Mouse (Mus musculus): ENCODE data around the gene Tnxb. TPM values are rescaled to one million over a fixed set of nuclear protein-coding genes. Genes with fewer than 3 reads are reported as not detected.
A peak's percentile ranks its signal among the peaks of the same experiment; 100 is the strongest.

Tnxb gene
- total and polyA plus RNA-seq, 2 experiments = 3.5 to 3.6 TPM

- H3K27me3 ChIP-seq (ENCODE audit: control insufficient read depth, insufficient read depth, low read length) = no peaks in the 10 kb centered on the region
- peaks cover 3% of the 10 kb centered on the region; the same call in 1 of the 2 replicates for H3K79me2 ChIP-seq (ENCODE audit: control insufficient read depth, insufficient read depth, low read length)
- no peaks in the 10 kb centered on the region for H3K36me3 ChIP-seq (ENCODE audit: control insufficient read depth, insufficient read depth, low read length)
- H3K4me1 ChIP-seq (ENCODE audit: control insufficient read depth, insufficient read depth, low read length) = peaks cover 4% of the 10 kb centered on the region
- H3K9ac ChIP-seq (ENCODE audit: low read depth, low read length) = no peak overlapping the region
- DNase-seq (ENCODE audit: extremely low read depth, low read depth, low spot score) = no peak
- TF ChIP-seq POLR2A (IDR thresholded peaks at IDR 0.05; ENCODE audit: extremely low read depth, insufficient read depth, low read length) (no peak), CTCF (IDR thresholded peaks at IDR 0.05; ENCODE audit: low read depth, low read length) (no peak)
- 80% methylated on average over 5 of the region's 5 CpGs for WGBS
- no peak overlapping the region for H3K27ac ChIP-seq (replicated peaks; ENCODE audit: insufficient read depth, low read depth, low read length)
- H3K4me3 ChIP-seq (ENCODE audit: insufficient read depth, low read depth, low read length) = no peak overlapping the region
These were observed 76.2 kb downstream of the Tnxb start for GRCm38 (mm10) chr17:34746531-34746930.

GRCm38 (mm10) chr17:34761471-34761870, 91.1 kb downstream of the Tnxb start:
- no peak overlapping the region for H3K27ac ChIP-seq (replicated peaks; ENCODE audit: insufficient read depth, low read depth, low read length)
- WGBS = 62% methylated on average over 3 of the region's 3 CpGs
- no peaks in the 10 kb centered on the region for H3K79me2 ChIP-seq (ENCODE audit: control insufficient read depth, insufficient read depth, low read length)
- peak; percentile 38 for DNase-seq (ENCODE audit: extremely low read depth, low read depth, low spot score)
- H3K36me3 ChIP-seq (ENCODE audit: control insufficient read depth, insufficient read depth, low read length) = no peaks in the 10 kb centered on the region
- H3K4me3 ChIP-seq (ENCODE audit: insufficient read depth, low read depth, low read length) = no peak overlapping the region
- no peaks in the 10 kb centered on the region for H3K4me1 ChIP-seq (ENCODE audit: control insufficient read depth, insufficient read depth, low read length)
- TF ChIP-seq CTCF (IDR thresholded peaks at IDR 0.05; ENCODE audit: low read depth, low read length) (no peak), POLR2A (IDR thresholded peaks at IDR 0.05; ENCODE audit: extremely low read depth, insufficient read depth, low read length) (no peak)
- H3K27me3 ChIP-seq (ENCODE audit: control insufficient read depth, insufficient read depth, low read length) = no peaks in the 10 kb centered on the region
- no peak overlapping the region for H3K9ac ChIP-seq (ENCODE audit: low read depth, low read length)

Other genes starting within 250 kb of the Tnxb start
- gene Btnl4, start 193.2 kb upstream of the Tnxb start, total RNA-seq (2014; rRNA removed) = 0.09 TPM in 1 of 2 replicates, not detected in the other
- not detected in 2 replicates for gene Btnl4, start 193.2 kb upstream of the Tnxb start, polyA plus RNA-seq (2012; rRNA removed)
- gene Btnl6, start 153.2 kb upstream of the Tnxb start, total RNA-seq (2014; rRNA removed) = 0.07 TPM in 1 of 2 replicates, not detected in the other
- gene Btnl6, start 153.2 kb upstream of the Tnxb start, polyA plus RNA-seq (2012; rRNA removed) = not detected in 2 replicates
- 0.83 and 2.6 TPM in 2 replicates for gene Notch4, start 106.3 kb upstream of the Tnxb start, total RNA-seq (2014; rRNA removed)
- gene Notch4, start 106.3 kb upstream of the Tnxb start, polyA plus RNA-seq (2012; rRNA removed) = 1.8 and 3.4 TPM in 2 replicates
- 0.65 and 0.94 TPM in 2 replicates for gene Gpsm3, start 80.7 kb upstream of the Tnxb start, total RNA-seq (2014; rRNA removed)
- gene Gpsm3, start 80.7 kb upstream of the Tnxb start, polyA plus RNA-seq (2012; rRNA removed) = 2.5 and 3.4 TPM in 2 replicates
- 10.9 and 17.1 TPM in 2 replicates for gene Pbx2, start 79.3 kb upstream of the Tnxb start, total RNA-seq (2014; rRNA removed)
- 19.5 and 21.1 TPM in 2 replicates for gene Pbx2, start 79.3 kb upstream of the Tnxb start, polyA plus RNA-seq (2012; rRNA removed)
- gene Ager, start 72.7 kb upstream of the Tnxb start, total RNA-seq (2014; rRNA removed) = 0.07 and 0.09 TPM in 2 replicates
- 0.21 and 0.29 TPM in 2 replicates for gene Ager, start 72.7 kb upstream of the Tnxb start, polyA plus RNA-seq (2012; rRNA removed)
- gene Rnf5, start 66.8 kb upstream of the Tnxb start, total RNA-seq (2014; rRNA removed) = 23.0 and 31.5 TPM in 2 replicates
- gene Rnf5, start 66.8 kb upstream of the Tnxb start, polyA plus RNA-seq (2012; rRNA removed) = 155 and 182 TPM in 2 replicates
- 4.3 and 4.8 TPM in 2 replicates for gene Agpat1, start 66.3 kb upstream of the Tnxb start, total RNA-seq (2014; rRNA removed)
- gene Agpat1, start 66.3 kb upstream of the Tnxb start, polyA plus RNA-seq (2012; rRNA removed) = 31.8 and 40.5 TPM in 2 replicates
- 0.37 and 0.60 TPM in 2 replicates for gene Egfl8, start 54.6 kb upstream of the Tnxb start, total RNA-seq (2014; rRNA removed)
- gene Egfl8, start 54.6 kb upstream of the Tnxb start, polyA plus RNA-seq (2012; rRNA removed) = 0.82 and 1.2 TPM in 2 replicates
- 22.5 and 28.5 TPM in 2 replicates for gene Ppt2, start 42.0 kb upstream of the Tnxb start, total RNA-seq (2014; rRNA removed)
- gene Ppt2, start 42.0 kb upstream of the Tnxb start, polyA plus RNA-seq (2012; rRNA removed) = 38.5 and 46.7 TPM in 2 replicates
- gene Prrt1, start 41.0 kb upstream of the Tnxb start, total RNA-seq (2014; rRNA removed) = not detected in 2 replicates
- gene Prrt1, start 41.0 kb upstream of the Tnxb start, polyA plus RNA-seq (2012; rRNA removed) = 0.32 and 0.39 TPM in 2 replicates
- gene Fkbpl, start 25.8 kb upstream of the Tnxb start, total RNA-seq (2014; rRNA removed) = 4.2 and 5.3 TPM in 2 replicates
- gene Fkbpl, start 25.8 kb upstream of the Tnxb start, polyA plus RNA-seq (2012; rRNA removed) = 2.0 and 3.0 TPM in 2 replicates
- gene Atf6b, start 23.4 kb upstream of the Tnxb start, total RNA-seq (2014; rRNA removed) = 4.4 and 6.6 TPM in 2 replicates
- gene Atf6b, start 23.4 kb upstream of the Tnxb start, polyA plus RNA-seq (2012; rRNA removed) = 29.8 and 34.6 TPM in 2 replicates
- 421 and 487 TPM in 2 replicates for gene C4b, start 73.3 kb downstream of the Tnxb start, total RNA-seq (2014; rRNA removed)
- gene C4b, start 73.3 kb downstream of the Tnxb start, polyA plus RNA-seq (2012; rRNA removed) = 561 and 742 TPM in 2 replicates
- 0.18 and 12.8 TPM in 2 replicates for gene Cyp21a1, start 134.0 kb downstream of the Tnxb start, total RNA-seq (2014; rRNA removed)
- gene Cyp21a1, start 134.0 kb downstream of the Tnxb start, polyA plus RNA-seq (2012; rRNA removed) = 0.10 TPM in 1 of 2 replicates, not detected in the other
- 7.6 and 7.9 TPM in 2 replicates for gene Stk19, start 166.4 kb downstream of the Tnxb start, total RNA-seq (2014; rRNA removed)
- 16.6 and 19.8 TPM in 2 replicates for gene Stk19, start 166.4 kb downstream of the Tnxb start, polyA plus RNA-seq (2012; rRNA removed)
- gene Dxo, start 166.5 kb downstream of the Tnxb start, total RNA-seq (2014; rRNA removed) = 9.7 and 12.8 TPM in 2 replicates
- gene Dxo, start 166.5 kb downstream of the Tnxb start, polyA plus RNA-seq (2012; rRNA removed) = 26.3 and 36.6 TPM in 2 replicates
- gene Skiv2l, start 179.7 kb downstream of the Tnxb start, total RNA-seq (2014; rRNA removed) = 32.0 and 39.4 TPM in 2 replicates
- gene Skiv2l, start 179.7 kb downstream of the Tnxb start, polyA plus RNA-seq (2012; rRNA removed) = 51.1 and 61.7 TPM in 2 replicates
- 21.9 and 22.0 TPM in 2 replicates for gene Nelfe, start 179.9 kb downstream of the Tnxb start, total RNA-seq (2014; rRNA removed)
- 14.9 and 17.1 TPM in 2 replicates for gene Nelfe, start 179.9 kb downstream of the Tnxb start, polyA plus RNA-seq (2012; rRNA removed)
- 1,474 and 1,577 TPM in 2 replicates for gene Cfb, start 192.0 kb downstream of the Tnxb start, total RNA-seq (2014; rRNA removed)
- 709 and 764 TPM in 2 replicates for gene Cfb, start 192.0 kb downstream of the Tnxb start, polyA plus RNA-seq (2012; rRNA removed)
- gene Zbtb12, start 208.9 kb downstream of the Tnxb start, total RNA-seq (2014; rRNA removed) = 1.8 and 3.2 TPM in 2 replicates
- gene Zbtb12, start 208.9 kb downstream of the Tnxb start, polyA plus RNA-seq (2012; rRNA removed) = 3.3 and 4.6 TPM in 2 replicates
- 1.1 TPM in 1 of 2 replicates, not detected in the other for gene Gm20547, start 211.5 kb downstream of the Tnxb start, total RNA-seq (2014; rRNA removed)
- gene Gm20547, start 211.5 kb downstream of the Tnxb start, polyA plus RNA-seq (2012; rRNA removed) = 0.09 TPM in 1 of 2 replicates, not detected in the other
- gene C2, start 227.7 kb downstream of the Tnxb start, total RNA-seq (2014; rRNA removed) = 101 and 113 TPM in 2 replicates
- gene C2, start 227.7 kb downstream of the Tnxb start, polyA plus RNA-seq (2012; rRNA removed) = 65.1 and 82.1 TPM in 2 replicates
- 45.2 and 54.6 TPM in 2 replicates for gene Ehmt2, start 227.9 kb downstream of the Tnxb start, total RNA-seq (2014; rRNA removed)
- 81.8 and 103 TPM in 2 replicates for gene Ehmt2, start 227.9 kb downstream of the Tnxb start, polyA plus RNA-seq (2012; rRNA removed)
- gene Slc44a4, start 243.9 kb downstream of the Tnxb start, total RNA-seq (2014; rRNA removed) = 0.13 and 0.18 TPM in 2 replicates
- gene Slc44a4, start 243.9 kb downstream of the Tnxb start, polyA plus RNA-seq (2012; rRNA removed) = 0.34 and 0.35 TPM in 2 replicates

Data from liver, adult 2 months (tissue).